Mouse (Mus musculus) embryonic fibroblast, embryonic 13.5 days (primary cell): ENCODE results near the gene Lgi1.

Experiments
- CTCF ChIP-seq: IDR thresholded peaks from 2 replicates; pipeline ENCODE4 v1.5.1; 2011; ENCODE audit warnings: mild to moderate bottlenecking, control low read depth, low read length, moderate library complexity, borderline replicate concordance; ENCODE audit not compliant: insufficient read depth
- POLR2A ChIP-seq: IDR thresholded peaks from 2 replicates; pipeline ENCODE4 v1.6.1; 2011; ENCODE audit warnings: low read depth, mild to moderate bottlenecking, control low read depth, low read length, moderate library complexity

GRCm38 (mm10) chr19:38261351-38261750 is 3.0 kb upstream of the Lgi1 start:
- TF ChIP-seq CTCF (no peak), POLR2A (no peak)
